Mouse (Mus musculus) kidney, adult 2 months (tissue): ENCODE measurements at regions not wholly inside any gene's neighbourhood (a gene's known extent, or its start where the extent isn't known, plus 50 kb on each side); places are given as distances from the start of the nearest gene placed in this dataset.

Experiments
- CTCF ChIP-seq: fragments of 200-500 bp; conservative IDR thresholded peaks from 2 replicates; pipeline ENCODE4 v1.5.1; 2011; ENCODE audit warnings: low read depth, mild to moderate bottlenecking, control low read depth, low read length, moderate library complexity, mixed read lengths; ENCODE audit not compliant: insufficient read depth, insufficient read length
- POLR2A ChIP-seq: fragments of 200-500 bp; IDR thresholded peaks from one replicate; pipeline ENCODE4 v1.6.1; 2011; ENCODE audit warnings: low read depth, low read length, control low read depth

- TF ChIP-seq CTCF (no peak), POLR2A (no peak)
These were observed 413.8 kb upstream of the Trpc7 start for GRCm38 (mm10) chr13:57309618-57310017.
